Mouse (Mus musculus): Measurements from ENCODE around the gene Rab1b.

The Rab1b gene

GRCm38 (mm10) chr19:5051031-5051430, 55.8 kb downstream of the Rab1b start:
- DNase-seq (ENCODE audit: low spot score) = no peak

- no peak for DNase-seq (ENCODE audit: low spot score)
These were observed 56.6 kb downstream of the Rab1b start, which contains the start of gene Rin1 for GRCm38 (mm10) chr19:5050047-5050905. Rin1 (plus strand) TSS chr19:5050481.

- DNase-seq (ENCODE audit: low spot score) = no peak
These were observed 57.5 kb downstream of the Rab1b start for GRCm38 (mm10) chr19:5049325-5049724.

All from layer of hippocampus, adult 9-10 months (tissue).